Mouse (Mus musculus) forebrain, postnatal 0 days (tissue): Measurements from ENCODE around the gene Dglucy. TPM values are rescaled to one million over a fixed set of nuclear protein-coding genes. Genes with fewer than 3 reads are reported as not detected.

Experiments
- ATAC-seq: fragments of 200-750 bp; cut with Nextera tagmentation; 2 replicates; pipeline ENCODE4 v1.8.0; 2017; ENCODE audit warnings: mild to moderate bottlenecking, moderate library complexity
- DNase-seq: peaks from one replicate; pipeline ENCODE4 v3.0.0-alpha.2; 2015
- H3K27ac ChIP-seq: fragments of 300-500 bp; sonication (generic); 2 replicates; pipeline ENCODE4 v1.5.1; 2014; ENCODE audit warnings: low read depth, mild to moderate bottlenecking, antibody characterized with exemption, low read length, moderate library complexity, mixed read lengths
- H3K27me3 ChIP-seq: fragments of 300-500 bp; sonication (generic); 2 replicates; pipeline ENCODE4 v1.6.1; 2014; ENCODE audit warnings: mild to moderate bottlenecking, low read length, mixed read lengths; ENCODE audit not compliant: insufficient read depth
- H3K36me3 ChIP-seq: fragments of 300-500 bp; sonication (generic); 2 replicates; pipeline ENCODE4 v1.6.1; 2014; ENCODE audit warnings: mild to moderate bottlenecking, moderate library complexity; ENCODE audit not compliant: insufficient read depth
- H3K4me1 ChIP-seq: fragments of 300-500 bp; sonication (generic); 2 replicates; pipeline ENCODE4 v1.6.1; 2014; ENCODE audit warnings: antibody characterized with exemption; ENCODE audit not compliant: insufficient read depth
- H3K4me2 ChIP-seq: fragments of 300-500 bp; sonication (generic); 2 replicates; pipeline ENCODE4 v1.6.1; 2014; ENCODE audit warnings: low read depth, mild to moderate bottlenecking, moderate library complexity
- H3K4me3 ChIP-seq: fragments of 300-500 bp; sonication (generic); 2 replicates; pipeline ENCODE4 v1.5.1; 2014; ENCODE audit warnings: low read depth, low read length, mixed read lengths
- H3K9ac ChIP-seq: fragments of 300-500 bp; sonication (generic); 2 replicates; pipeline ENCODE4 v1.6.1; 2014; ENCODE audit warnings: mild to moderate bottlenecking
- H3K9me3 ChIP-seq: fragments of 300-500 bp; sonication (generic); 2 replicates; pipeline ENCODE4 v1.6.1; 2016; ENCODE audit warnings: low read length
- CTCF ChIP-seq: sonication (generic); IDR thresholded peaks from 2 replicates; pipeline ENCODE4 v1.5.1; 2016; ENCODE audit warnings: antibody characterized with exemption, control low read depth, low read depth
- WGBS: fragments of 180-500 bp; shearing (Covaris S2); extraction: QIAGEN DNeasy Blood & Tissue Kit; methylation state at CpG from one replicate; pipeline ENCODE4 v1.1.7; 2014; 5-methylcytosine and 5-hydroxymethylcytosine counted together
- polyA plus RNA-seq: library from polyadenylated mRNA; unstranded; fragments of >200 nt; fragmentation: Nextera tagmentation; extraction: Ambion mirVana; gene quantifications from 2 replicates; pipeline ENCODE4 v1.2.1, GENCODE M21; 2015
- total RNA-seq: library from RNA; depleted of rRNA; stranded (reverse); fragments of >200 nt; gene quantifications from 2 replicates; pipeline ENCODE4 v1.2.3, GENCODE M21; 2014

Dglucy gene
- total and polyA plus RNA-seq, 2 experiments from 2014 or later: 2.6 to 4.5 TPM

DNA sequence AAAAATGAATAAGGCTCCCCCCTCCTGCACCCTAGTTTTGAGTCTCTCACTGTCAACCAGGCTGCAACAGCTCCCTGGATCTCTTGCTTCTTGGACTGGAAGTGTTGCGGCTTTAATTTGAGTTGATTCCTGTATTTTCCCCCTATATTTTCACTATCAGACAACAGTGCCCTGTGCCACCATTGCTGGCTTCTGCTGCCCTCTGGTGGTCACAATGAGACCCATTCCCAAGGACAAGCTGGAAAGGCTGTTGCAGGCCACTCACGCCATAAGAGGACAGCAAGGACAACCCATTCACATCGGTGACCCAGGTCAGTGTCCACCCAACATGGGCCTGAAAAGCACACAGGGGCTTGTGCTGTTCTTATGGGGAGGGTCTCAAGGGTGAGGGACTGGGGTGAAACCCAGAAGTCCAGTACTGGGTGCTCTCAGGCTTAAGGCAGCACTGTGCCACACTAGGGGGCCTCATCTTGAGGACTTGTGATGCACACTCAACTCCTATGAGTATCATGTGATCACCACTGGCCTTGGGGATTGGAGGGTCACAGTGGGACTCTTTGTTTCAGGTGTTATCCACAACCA lies 62.4 kb downstream of the Dglucy start:
- H3K4me1 ChIP-seq: no peaks in the 10 kb centered on the region
- peak; percentile 89 for DNase-seq
- no peak overlapping the region for H3K4me3 ChIP-seq
- H3K9me3 ChIP-seq: no peaks in the 10 kb centered on the region
- no peaks in the 10 kb centered on the region for H3K36me3 ChIP-seq
- H3K27ac ChIP-seq: no peak overlapping the region
- ATAC-seq: peak; percentile 87
- no peak overlapping the region for H3K4me2 ChIP-seq
- TF ChIP-seq CTCF: peak; percentile 98
- H3K27me3 ChIP-seq: no peaks in the 10 kb centered on the region
- 10% methylated on average over 3 of the region's 3 CpGs for WGBS
- no peak overlapping the region for H3K9ac ChIP-seq

DNA sequence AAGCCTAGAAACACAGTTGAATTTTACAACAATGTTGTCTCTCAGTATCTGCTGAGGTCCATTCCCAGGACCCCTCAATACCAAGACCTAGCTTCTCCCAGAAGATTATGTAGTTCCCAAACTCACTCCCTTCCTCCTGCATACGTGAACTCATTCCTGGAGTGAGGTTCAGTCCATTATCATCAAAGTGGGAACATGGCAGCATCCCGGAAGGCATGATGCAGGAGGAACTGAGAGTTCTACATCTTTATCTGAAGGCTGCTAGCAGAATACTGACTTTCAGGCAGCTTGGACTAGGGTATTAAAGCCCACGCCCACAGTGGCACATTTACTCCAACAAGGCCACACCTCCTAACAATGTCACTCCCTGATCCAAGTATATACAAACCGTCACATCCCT lies 64.3 kb downstream of the Dglucy start:
- Histone ChIP-seq H3K4me2 (no peak overlapping the region), H3K9ac (no peak overlapping the region), H3K9me3 (no peaks in the 10 kb centered on the region), H3K4me3 (no peak overlapping the region), H3K4me1 (no peaks in the 10 kb centered on the region), H3K27me3 (no peaks in the 10 kb centered on the region), H3K36me3 (no peaks in the 10 kb centered on the region), H3K27ac (no peak overlapping the region)
- WGBS: 83% methylated on average over 4 of the region's 4 CpGs
- ATAC-seq: no peak
- no peak for DNase-seq
- TF ChIP-seq CTCF: no peak

DNA sequence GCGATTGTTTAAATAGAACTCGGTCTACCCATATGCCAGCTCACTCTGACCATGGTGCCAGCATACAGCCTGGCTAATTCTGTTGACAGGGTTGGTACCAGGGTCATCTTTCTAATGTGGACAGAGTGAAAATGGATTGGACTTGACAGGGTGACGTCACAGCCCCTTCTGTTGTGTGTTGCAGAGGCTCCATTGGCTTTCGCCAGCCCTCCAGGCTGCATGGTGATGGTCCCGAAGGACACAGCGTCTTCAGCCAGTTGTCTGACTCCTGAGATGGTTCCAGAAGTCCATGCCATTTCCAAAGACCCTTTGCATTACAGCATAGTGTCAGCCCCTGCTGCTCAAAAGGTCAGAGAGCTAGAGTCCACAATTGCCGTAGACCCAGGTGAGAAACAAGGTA lies 65.7 kb downstream of the Dglucy start:
- no peaks in the 10 kb centered on the region for H3K27me3 ChIP-seq
- DNase-seq (no peak), ATAC-seq (no peak)
- TF ChIP-seq CTCF: no peak
- 87% methylated on average over 7 of the region's 7 CpGs for WGBS
- no peaks in the 10 kb centered on the region for H3K36me3 ChIP-seq
- H3K27ac ChIP-seq: no peak overlapping the region
- no peak overlapping the region for H3K9ac ChIP-seq
- no peak overlapping the region for H3K4me3 ChIP-seq
- no peak overlapping the region for H3K4me2 ChIP-seq
- H3K9me3 ChIP-seq: no peaks in the 10 kb centered on the region
- H3K4me1 ChIP-seq: no peaks in the 10 kb centered on the region

DNA sequence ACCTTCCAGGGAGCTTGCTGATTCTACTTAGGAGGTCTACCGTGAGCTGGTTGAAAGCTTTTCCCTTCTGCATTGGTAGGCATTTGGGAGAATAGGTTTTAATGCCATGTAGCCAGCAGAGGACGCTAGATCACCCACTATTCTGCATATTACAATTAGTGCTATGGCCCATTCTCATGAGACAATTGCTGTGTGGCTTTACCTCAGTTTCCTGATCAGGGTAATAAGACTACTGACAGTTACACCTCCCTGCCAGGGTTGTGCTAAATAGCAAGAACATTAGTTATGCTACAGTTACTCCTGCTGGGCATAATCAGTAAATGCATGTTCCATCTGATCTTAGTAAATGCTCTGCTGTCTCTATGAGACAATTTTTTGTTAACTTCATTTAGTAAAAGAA lies 67.0 kb downstream of the Dglucy start:
- Histone ChIP-seq H3K9ac (no peak overlapping the region), H3K36me3 (no peaks in the 10 kb centered on the region), H3K9me3 (no peaks in the 10 kb centered on the region), H3K4me2 (no peak overlapping the region), H3K27ac (no peak overlapping the region), H3K4me1 (no peaks in the 10 kb centered on the region), H3K4me3 (no peak overlapping the region), H3K27me3 (no peaks in the 10 kb centered on the region)
- ATAC-seq (no peak), DNase-seq (peak; percentile 31)
- 30% methylated on average over 2 of the region's 2 CpGs for WGBS
- TF ChIP-seq CTCF: peak; percentile 54

DNA sequence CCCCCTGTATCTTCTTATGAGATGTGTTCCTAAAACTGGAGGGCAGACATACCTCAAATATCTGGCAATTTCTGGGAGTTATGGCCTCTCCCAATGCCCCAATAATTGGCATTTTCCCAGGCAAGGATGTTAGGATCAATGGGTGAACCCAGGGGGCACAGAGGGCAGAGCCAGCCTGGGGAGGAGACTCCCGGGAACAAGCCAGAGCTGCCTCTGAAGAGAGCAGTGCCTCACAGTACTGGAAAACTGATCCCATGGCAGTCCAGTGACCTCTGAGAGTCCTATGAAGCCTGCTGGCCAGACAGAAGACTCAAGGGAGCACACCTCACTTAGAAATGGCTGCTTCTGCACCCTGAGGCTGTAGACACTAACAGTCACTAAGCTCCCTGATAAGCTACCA lies 67.7 kb downstream of the Dglucy start:
- no peak overlapping the region for H3K27ac ChIP-seq
- TF ChIP-seq CTCF: no peak
- 30% methylated on average over 1 of the region's 1 CpGs for WGBS
- H3K4me1 ChIP-seq: no peaks in the 10 kb centered on the region
- DNase-seq (no peak), ATAC-seq (no peak)
- no peak overlapping the region for H3K9ac ChIP-seq
- H3K36me3 ChIP-seq: no peaks in the 10 kb centered on the region
- no peaks in the 10 kb centered on the region for H3K27me3 ChIP-seq
- no peaks in the 10 kb centered on the region for H3K9me3 ChIP-seq
- no peak overlapping the region for H3K4me3 ChIP-seq
- H3K4me2 ChIP-seq: no peak overlapping the region

DNA sequence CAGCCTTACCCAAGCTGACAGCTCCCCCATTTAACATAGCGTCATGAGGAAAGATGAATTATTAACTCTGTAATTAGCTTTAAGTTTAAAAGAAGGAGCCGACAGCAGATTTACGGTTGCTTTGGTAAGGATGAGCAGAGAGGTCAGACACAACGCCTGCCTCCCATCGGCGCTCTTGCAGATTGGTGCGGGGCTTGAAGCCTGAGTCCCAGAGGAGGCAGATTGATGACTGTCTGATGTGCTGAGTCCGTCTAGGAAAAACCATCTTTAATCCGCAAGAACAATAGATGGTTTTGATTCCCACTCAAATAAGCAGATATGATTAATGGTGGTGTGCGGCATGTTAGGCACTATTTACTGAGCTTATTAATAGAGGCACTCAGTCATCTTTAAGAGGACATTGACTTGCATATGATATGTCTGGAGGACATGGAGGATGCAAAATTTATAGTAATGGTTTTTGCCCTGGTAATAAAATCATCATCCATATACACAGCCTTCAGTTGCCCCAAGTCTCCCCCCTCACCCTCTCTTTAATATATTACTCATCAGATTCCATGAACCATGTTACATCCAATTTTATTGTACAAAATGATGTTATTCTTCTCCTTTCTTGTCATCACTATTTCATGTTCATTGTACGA lies 68.7 kb downstream of the Dglucy start:
- no peaks in the 10 kb centered on the region for H3K27me3 ChIP-seq
- H3K27ac ChIP-seq: no peak overlapping the region
- 70% methylated on average over 11 of the region's 11 CpGs for WGBS
- H3K4me3 ChIP-seq: no peak overlapping the region
- no peaks in the 10 kb centered on the region for H3K4me1 ChIP-seq
- no peak for DNase-seq
- no peaks in the 10 kb centered on the region for H3K9me3 ChIP-seq
- no peak overlapping the region for H3K4me2 ChIP-seq
- no peak for ATAC-seq
- H3K36me3 ChIP-seq: no peaks in the 10 kb centered on the region
- TF ChIP-seq CTCF: no peak
- H3K9ac ChIP-seq: no peak overlapping the region

DNA sequence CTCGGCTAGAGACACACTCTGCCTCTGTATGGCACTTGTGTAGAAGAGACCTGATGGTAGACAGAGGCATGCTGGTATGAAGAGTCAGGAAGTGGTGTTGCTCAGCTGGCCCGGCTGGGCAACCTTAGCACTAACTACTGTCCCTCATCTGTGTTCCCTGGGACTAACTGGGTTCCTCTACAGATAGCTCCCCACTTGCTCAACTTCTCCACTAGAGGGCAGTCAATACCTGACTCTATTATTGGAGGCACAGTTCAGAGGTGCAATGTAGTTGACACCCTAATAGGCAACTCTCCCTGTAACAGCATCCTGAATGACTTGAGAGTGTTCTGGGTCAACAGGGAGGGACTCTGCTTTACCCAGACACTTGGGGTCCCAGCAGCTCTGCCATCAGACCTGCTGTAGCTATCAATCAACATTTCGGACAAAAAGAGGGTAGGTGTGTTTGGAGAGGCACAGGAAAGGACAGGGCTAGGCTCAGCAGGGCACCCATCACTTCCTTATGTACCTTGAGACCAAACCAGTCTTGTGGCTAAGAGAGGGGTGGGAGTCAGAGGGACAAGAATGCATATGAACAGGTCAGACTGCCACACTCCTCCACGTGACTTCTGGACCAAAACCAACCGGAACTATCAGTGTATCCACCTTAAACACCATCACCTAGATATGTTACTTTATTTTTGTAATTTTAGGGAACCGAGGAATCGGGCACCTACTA lies 70.7 kb downstream of the Dglucy start:
- Histone ChIP-seq H3K9me3 (no peaks in the 10 kb centered on the region), H3K27ac (no peak overlapping the region), H3K4me2 (no peak overlapping the region), H3K9ac (no peak overlapping the region), H3K36me3 (no peaks in the 10 kb centered on the region), H3K4me1 (no peaks in the 10 kb centered on the region), H3K4me3 (no peak overlapping the region), H3K27me3 (no peaks in the 10 kb centered on the region)
- ATAC-seq: peak; percentile 88
- DNase-seq: peak; percentile 70
- WGBS: 78% methylated on average over 7 of the region's 7 CpGs
- peak; percentile 92 for TF ChIP-seq CTCF
